8 mouse cellular contexts compared by ENCODE assay signal in the genomic region with DNA sequence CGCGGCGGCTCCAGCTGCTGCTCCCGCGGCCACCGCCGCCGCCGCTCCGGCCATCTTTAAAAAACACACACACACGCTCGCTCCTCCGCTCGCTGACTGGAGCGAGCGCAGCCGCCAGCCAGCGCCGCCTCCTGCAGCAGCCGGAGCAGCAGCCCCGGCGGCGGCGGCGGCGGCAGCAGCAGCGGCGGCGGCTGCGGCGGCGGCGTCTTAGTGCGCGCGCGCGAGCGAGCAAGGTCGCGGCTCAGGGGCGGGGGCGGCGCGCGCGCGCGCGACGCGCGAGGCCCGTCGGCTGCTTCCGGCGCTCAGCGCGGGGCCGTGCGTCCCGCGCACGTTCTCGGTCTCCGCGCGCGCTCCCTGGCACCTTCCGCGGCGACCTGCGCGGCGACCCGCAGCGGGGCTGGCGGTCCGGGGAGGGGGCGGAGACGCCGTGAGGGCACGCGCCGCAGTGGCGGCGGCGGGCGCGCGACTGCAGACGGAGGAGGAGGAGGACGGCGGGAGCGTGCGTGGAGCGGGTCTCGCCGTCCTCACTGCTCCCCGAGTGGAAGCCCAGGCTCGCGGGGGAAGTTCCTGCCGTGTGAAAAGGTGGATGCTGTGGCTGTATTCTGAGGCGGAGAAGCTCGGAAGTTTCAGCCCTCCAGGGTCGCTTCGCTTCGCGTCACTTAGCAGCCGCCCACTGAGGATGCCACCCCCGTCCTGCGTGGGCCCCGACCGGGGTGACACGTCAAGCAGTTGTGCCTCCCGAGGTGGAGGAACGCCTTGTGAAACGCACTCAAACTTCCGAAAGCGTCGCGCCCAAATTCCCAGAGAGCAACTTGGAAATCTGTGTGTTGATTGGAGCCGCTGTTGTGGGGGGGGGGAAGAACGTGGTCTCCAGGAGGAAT. TPM values are rescaled to one million over a fixed set of nuclear protein-coding genes. Genes with fewer than 3 reads are reported as not detected.
DNase-seq lines count a peak whose midpoint lies in the region; ATAC-seq lines count a peak whose summit lies in the region.

Gene Kdm7a (minus strand): TSS at position 209 of the 881 bp plus-strand sequence.

- peak within 1 kb of the TSS; percentile 96 for H3K27ac ChIP-seq in embryonic facial prominence, embryonic 14.5 days (replicated peaks; ENCODE audit: low read depth, low read length)
- peak within 1 kb of the TSS; percentile 98 for H3K27ac ChIP-seq in limb, embryonic 13.5 days
- peak within 1 kb of the TSS; percentile 96 for H3K27ac ChIP-seq in midbrain, embryonic 15.5 days

- H3K36me3 ChIP-seq in embryonic facial prominence, embryonic 14.5 days (ENCODE audit: control insufficient read depth, insufficient read depth, low read length) = no peaks in the 10 kb centered on the region
- no peaks in the 10 kb centered on the region for H3K36me3 ChIP-seq in limb, embryonic 13.5 days
- no peaks in the 10 kb centered on the region for H3K36me3 ChIP-seq in midbrain, embryonic 15.5 days (replicated peaks)

- H3K9me3 ChIP-seq in embryonic facial prominence, embryonic 14.5 days (ENCODE audit: control insufficient read depth, low read length) = no peaks in the 10 kb centered on the region
- H3K9me3 ChIP-seq in limb, embryonic 13.5 days = no peaks in the 10 kb centered on the region
- H3K9me3 ChIP-seq in midbrain, embryonic 15.5 days = no peaks in the 10 kb centered on the region

- H3K4me3 ChIP-seq in embryonic facial prominence, embryonic 14.5 days (ENCODE audit: low read depth, low read length) = peak within 1 kb of the TSS; percentile 99
- peak within 1 kb of the TSS; percentile 99 for H3K4me3 ChIP-seq in limb, embryonic 13.5 days
- H3K4me3 ChIP-seq in midbrain, embryonic 15.5 days = peak within 1 kb of the TSS; percentile 95

- peak; percentile 87 for ATAC-seq in embryonic facial prominence, embryonic 14.5 days (ENCODE audit: low read depth)
- peak; percentile 84 for ATAC-seq in limb, embryonic 13.5 days (ENCODE audit: low FRiP score, low read depth)
- ATAC-seq in midbrain, embryonic 15.5 days (replicated peaks) = peak; percentile 89

- H3K27me3 ChIP-seq in embryonic facial prominence, embryonic 14.5 days (replicated peaks; ENCODE audit: control insufficient read depth, insufficient read depth, low read length) = no peaks in the 10 kb centered on the region
- no peaks in the 10 kb centered on the region for H3K27me3 ChIP-seq in limb, embryonic 13.5 days
- no peaks in the 10 kb centered on the region for H3K27me3 ChIP-seq in midbrain, embryonic 15.5 days (replicated peaks)

- 0 out of 2 replicates have a peak, but pooled peaks cover 3% of the 10 kb centered on the region for H3K4me1 ChIP-seq in embryonic facial prominence, embryonic 14.5 days (ENCODE audit: control insufficient read depth, insufficient read depth, low read length)
- H3K4me1 ChIP-seq in limb, embryonic 13.5 days = peaks cover 16% of the 10 kb centered on the region
- peaks cover 22% of the 10 kb centered on the region for H3K4me1 ChIP-seq in midbrain, embryonic 15.5 days

- H3K4me2 ChIP-seq in embryonic facial prominence, embryonic 14.5 days (ENCODE audit: low read depth, low read length) = peak within 1 kb of the TSS; percentile 78
- peak within 1 kb of the TSS; percentile 71 for H3K4me2 ChIP-seq in limb, embryonic 13.5 days (replicated peaks)
- peak within 1 kb of the TSS; percentile 78 for H3K4me2 ChIP-seq in midbrain, embryonic 15.5 days

- 0% methylated on average over 30 of the region's 124 CpGs for WGBS in embryonic facial prominence, embryonic 14.5 days
- under 1% methylated on average over 83 of the region's 124 CpGs for WGBS in limb, embryonic 13.5 days
- under 1% methylated on average over 67 of the region's 124 CpGs for WGBS in midbrain, embryonic 15.5 days

- peak; percentile 79 for DNase-seq in 3T3-L1 (ENCODE audit: low read depth, low spot score)
- peak; percentile 70 to 72 for DNase-seq in adrenal gland, postnatal 4 days (ENCODE audit: low spot score in 2 of 2)
- DNase-seq in embryonic facial prominence, embryonic 14.5 days (ENCODE audit: low spot score) = peak; percentile 94
- peak; percentile 68 for DNase-seq in heart, adult 8-10 months (ENCODE audit: low spot score)
- DNase-seq in kidney, adult 8-10 months = peak; percentile 84 to 87
- DNase-seq in spleen, adult 18-20 months = peak; percentile 86 to 87

- peak within 1 kb of the TSS; percentile 98 for H3K9ac ChIP-seq in embryonic facial prominence, embryonic 14.5 days (ENCODE audit: low read depth, low read length)
- peak within 1 kb of the TSS; percentile 98 for H3K9ac ChIP-seq in limb, embryonic 13.5 days
- H3K9ac ChIP-seq in midbrain, embryonic 15.5 days = peak within 1 kb of the TSS; percentile 93

RNA-seq across cellular contexts. Expression of gene Kdm7a, which starts in this region (rescaled TPM):
- 10 to 100 TPM; 15.3 to 17.6 TPM for total RNA-seq in adrenal gland, postnatal 4 days (2021)
- 5.5 and 6.0 TPM in 2 replicates for polyA plus RNA-seq in embryonic facial prominence, embryonic 14.5 days (2014; fragmentation: Nextera tagmentation; extraction: Ambion mirVana)
- 10 to 100 TPM; 16.9 to 20.8 (median 18.9) TPM for total RNA-seq in heart, adult 8-10 months (2022)
- polyA plus RNA-seq in limb, embryonic 13.5 days (2015; fragmentation: Nextera tagmentation; extraction: Ambion mirVana) = 7.2 and 7.8 TPM in 2 replicates
- 6.5 and 6.8 TPM in 2 replicates for polyA plus RNA-seq in midbrain, embryonic 15.5 days (2015; fragmentation: Nextera tagmentation; extraction: Ambion mirVana)

Comparison
In these comparisons a context has a peak if more than half of its experiments do, and no peak if none do; other contexts are left out.
1. Peak in every context shown above with its lines: DNase-seq, ATAC-seq, H3K4me3 ChIP-seq and H3K27ac ChIP-seq.